Mouse (Mus musculus): ENCODE results near the gene Twf2.

DNA sequence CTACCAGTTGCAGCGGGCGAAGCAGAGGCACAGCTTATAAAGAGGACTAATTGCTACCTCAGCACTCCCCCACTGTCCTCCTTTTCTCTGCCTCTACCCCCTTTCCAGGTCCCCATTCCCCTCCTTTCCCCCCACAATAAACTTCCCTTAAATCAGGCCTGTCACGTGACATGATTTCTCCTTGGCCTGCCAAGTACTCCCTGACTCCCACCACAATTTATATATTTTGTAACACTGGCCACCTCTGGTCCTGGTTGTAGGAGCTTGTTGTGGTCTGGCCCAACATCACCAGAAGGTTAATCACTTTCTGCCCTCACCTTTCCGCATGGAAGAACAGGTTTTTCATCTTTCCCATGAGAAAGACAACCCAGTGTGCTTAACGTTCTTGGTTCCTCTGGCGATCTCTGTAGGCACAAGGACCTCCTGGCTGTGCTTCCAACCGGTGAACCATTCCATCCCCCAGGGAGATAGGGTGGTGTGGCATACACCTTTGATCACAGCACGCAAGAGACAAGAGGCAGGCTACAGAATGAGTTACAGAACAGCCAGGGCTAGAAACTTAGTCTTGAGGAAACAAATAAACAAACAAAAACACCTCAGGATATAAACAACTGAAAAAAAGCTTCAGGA, 18.1 kb downstream of the Twf2 start:
- TF ChIP-seq CTCF (IDR thresholded peaks at IDR 0.05; ENCODE audit: low read depth, low read length) (no peak), POLR2A (IDR thresholded peaks at IDR 0.05; ENCODE audit: extremely low read depth, insufficient read depth, low read length) (no peak)

All from liver, adult 2 months (tissue).